Mouse (Mus musculus) E14TG2a.4 (cell line): ENCODE results near the gene Ppm1h.

Experiments used
- H3K27me3 ChIP-seq: 2 replicates; pipeline ENCODE4 v1.6.1; 2014; ENCODE audit warnings: low read length, control low read depth; ENCODE audit not compliant: insufficient read depth
- H3K36me3 ChIP-seq: 2 replicates; pipeline ENCODE4 v1.6.1; 2014; ENCODE audit warnings: low read length, control low read depth; ENCODE audit not compliant: insufficient read depth
- H3K4me1 ChIP-seq: replicated peaks from 2 replicates; pipeline ENCODE4 v1.6.1; 2014; ENCODE audit warnings: low read depth, low read length, control low read depth
- H3K4me3 ChIP-seq: replicated peaks from 2 replicates; pipeline ENCODE4 v1.5.1; 2014; ENCODE audit warnings: mild to moderate bottlenecking, low read length
- H3K9me3 ChIP-seq: 2 replicates; pipeline ENCODE4 v1.6.1; 2014; ENCODE audit warnings: low read length, control low read depth
- CTCF ChIP-seq: conservative IDR thresholded peaks from 2 replicates; pipeline ENCODE4 v1.5.1; 2014; ENCODE audit warnings: low read length
- NANOG ChIP-seq: IDR thresholded peaks from 2 replicates; pipeline ENCODE4 v1.6.1; 2014; ENCODE audit warnings: borderline replicate concordance, low read length, mixed read lengths
- POU5F1 ChIP-seq: IDR thresholded peaks from 2 replicates; pipeline ENCODE4 v1.6.1; 2014; ENCODE audit warnings: low read length, borderline replicate concordance

The Ppm1h gene

DNA sequence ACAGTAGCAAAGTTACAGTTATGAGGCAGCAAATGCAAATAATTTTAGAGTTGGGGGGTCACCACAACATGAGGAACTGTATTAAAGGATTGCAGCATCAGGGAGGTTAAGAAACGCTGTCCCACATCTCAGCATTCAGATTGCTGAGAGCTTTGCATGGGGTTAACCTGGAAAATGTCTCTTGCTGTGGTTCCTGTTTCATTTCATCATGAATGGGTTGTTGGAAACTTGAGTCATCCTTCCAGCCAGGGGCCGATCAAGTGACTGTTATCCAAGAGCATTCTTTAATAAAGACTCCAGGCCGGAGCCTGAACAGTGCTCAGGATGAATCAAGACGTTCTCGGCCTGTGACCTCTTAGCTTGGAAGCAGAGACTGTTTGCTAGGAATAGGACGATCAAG is 12.1 kb downstream of the Ppm1h start:
- H3K9me3 ChIP-seq: no peaks in the 10 kb centered on the region
- H3K36me3 ChIP-seq: no peaks in the 10 kb centered on the region
- H3K4me1 ChIP-seq: peaks cover 4% of the 10 kb centered on the region; the same call in 1 of the 2 replicates
- TF ChIP-seq NANOG (no peak), POU5F1 (no peak), CTCF (no peak)
- peaks cover 5% of the 10 kb centered on the region; the same call in 1 of the 2 replicates for H3K27me3 ChIP-seq
- no peak overlapping the region for H3K4me3 ChIP-seq

DNA sequence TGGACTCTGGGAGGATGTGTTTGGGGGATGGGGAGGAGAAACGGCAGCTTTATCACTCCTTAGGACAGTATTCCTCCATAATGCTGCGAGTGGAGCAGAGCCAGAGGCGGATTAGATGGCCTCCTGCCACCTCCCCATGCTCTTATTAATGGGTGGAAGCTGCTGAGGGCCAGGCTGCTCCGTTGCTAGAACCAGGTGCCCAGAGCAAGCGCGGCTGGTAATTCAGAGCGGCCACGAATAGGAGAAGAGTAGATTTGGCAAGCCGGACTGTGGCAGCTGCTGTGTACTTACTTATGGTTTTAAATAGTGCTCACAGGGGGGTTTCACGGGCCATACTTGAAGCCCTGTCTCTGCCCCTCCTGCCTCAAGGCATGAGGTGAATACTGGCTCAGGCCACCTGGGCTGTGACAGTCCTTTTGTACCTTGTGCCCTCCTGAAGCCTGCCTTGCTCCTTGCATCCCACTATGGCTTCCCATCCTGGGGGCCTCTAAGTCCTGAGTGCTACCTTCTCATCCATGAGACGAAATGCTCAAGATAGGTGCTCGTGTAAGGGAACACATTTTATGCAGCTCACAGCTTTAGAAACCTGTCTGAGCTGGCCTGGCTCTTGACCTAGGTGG is 14.7 kb downstream of the Ppm1h start:
- TF ChIP-seq CTCF (no peak), NANOG (no peak), POU5F1 (no peak)

DNA sequence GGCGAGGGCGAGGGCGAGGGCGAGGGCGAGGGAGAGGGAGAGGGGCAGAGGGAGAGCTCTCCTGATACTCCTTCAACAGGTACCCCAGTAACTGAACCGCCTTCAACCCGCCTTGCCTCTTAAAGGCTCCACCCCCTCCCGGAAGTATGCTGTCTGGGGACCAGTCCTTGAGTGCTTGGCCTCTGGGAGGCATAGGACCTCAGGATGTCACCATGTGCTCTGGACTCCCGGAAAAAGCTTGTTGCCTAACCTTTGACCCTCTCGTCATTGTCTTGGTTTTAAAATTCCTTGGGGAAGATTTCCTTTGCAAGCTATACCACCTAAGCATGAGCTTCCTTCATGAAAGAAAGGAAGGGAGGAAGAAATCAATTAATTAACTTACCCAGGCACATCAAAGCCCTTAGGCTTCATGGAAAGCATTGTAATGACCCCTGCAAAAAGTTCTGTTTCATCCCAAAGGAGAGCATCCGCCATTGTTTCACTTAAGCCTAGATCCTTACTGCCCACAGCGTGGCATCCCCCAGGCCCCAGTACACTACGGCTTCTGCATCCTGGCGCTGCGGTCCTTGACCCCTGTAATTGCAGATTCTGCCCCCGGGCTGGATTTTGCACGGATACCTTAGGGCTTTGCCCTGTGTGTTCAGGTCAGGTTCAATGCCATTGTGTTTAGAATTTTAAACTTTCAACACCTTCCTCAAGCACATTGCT is 15.5 kb downstream of the Ppm1h start:
- 0 out of 2 replicates have a peak, but pooled peaks cover 4% of the 10 kb centered on the region for H3K9me3 ChIP-seq
- peaks cover 5% of the 10 kb centered on the region; the same call in 1 of the 2 replicates for H3K27me3 ChIP-seq
- no peak overlapping the region for H3K4me3 ChIP-seq
- peaks cover 4% of the 10 kb centered on the region; the same call in 1 of the 2 replicates for H3K4me1 ChIP-seq
- H3K36me3 ChIP-seq: no peaks in the 10 kb centered on the region
- TF ChIP-seq CTCF: no peak
- TF ChIP-seq NANOG: no peak
- TF ChIP-seq POU5F1: no peak

More for the DNA sequence above, 14.7 kb downstream of the Ppm1h start:
- Histone ChIP-seq H3K4me3 (no peak overlapping the region), H3K36me3 (no peaks in the 10 kb centered on the region), H3K9me3 (0 out of 2 replicates have a peak, but pooled peaks cover 4% of the 10 kb centered on the region), H3K27me3 (peaks cover 5% of the 10 kb centered on the region; the same call in 1 of the 2 replicates), H3K4me1 (peaks cover 4% of the 10 kb centered on the region; the same call in 1 of the 2 replicates)

DNA sequence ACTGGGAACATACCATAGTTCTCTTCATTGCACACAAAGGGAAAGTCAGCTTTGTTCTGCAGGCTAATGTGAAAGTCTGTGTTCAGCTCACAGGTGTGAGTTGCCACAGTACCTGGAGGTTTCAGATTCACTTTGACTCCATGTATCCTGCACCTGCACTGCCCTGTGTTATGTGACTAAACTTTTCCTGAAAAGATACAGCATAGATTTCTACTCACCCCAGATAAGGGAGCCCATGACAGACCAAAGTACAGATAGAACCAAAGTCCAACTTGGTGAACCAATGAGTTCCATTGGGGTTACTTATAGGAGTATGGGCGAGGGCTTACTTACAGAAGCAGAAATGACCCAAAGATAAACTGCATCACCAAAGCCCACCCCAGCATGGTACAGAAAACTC is 17.8 kb downstream of the Ppm1h start:
- H3K4me3 ChIP-seq: no peak overlapping the region
- peaks cover 5% of the 10 kb centered on the region; the same call in 1 of the 2 replicates for H3K27me3 ChIP-seq
- no peaks in the 10 kb centered on the region for H3K36me3 ChIP-seq
- H3K4me1 ChIP-seq: peaks cover 4% of the 10 kb centered on the region; the same call in 1 of the 2 replicates
- 0 out of 2 replicates have a peak, but pooled peaks cover 4% of the 10 kb centered on the region for H3K9me3 ChIP-seq
- no peak for TF ChIP-seq NANOG
- no peak for TF ChIP-seq POU5F1
- no peak for TF ChIP-seq CTCF

DNA sequence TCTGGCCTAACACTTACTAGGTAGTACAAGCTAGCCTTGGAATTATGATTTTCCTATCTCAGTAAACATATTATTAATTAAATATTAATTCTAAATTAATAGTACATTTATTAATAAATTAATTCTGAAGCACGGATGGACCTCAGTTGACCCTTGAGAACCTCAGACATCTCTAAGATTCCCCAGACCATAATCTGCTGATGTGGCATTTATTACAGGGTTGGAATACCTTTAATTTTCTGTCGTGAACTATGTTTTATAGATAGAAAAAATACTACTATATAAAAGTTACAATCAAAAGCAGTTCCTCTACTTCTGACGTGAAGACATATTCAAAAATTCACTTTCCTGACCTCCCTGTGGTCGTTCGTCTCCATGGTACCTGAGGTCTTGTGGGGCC is 19.8 kb downstream of the Ppm1h start:
- Histone ChIP-seq H3K4me1 (peaks cover 3% of the 10 kb centered on the region; the same call in 1 of the 2 replicates), H3K27me3 (no peaks in the 10 kb centered on the region), H3K36me3 (no peaks in the 10 kb centered on the region), H3K9me3 (0 out of 2 replicates have a peak, but pooled peaks cover 4% of the 10 kb centered on the region), H3K4me3 (no peak overlapping the region)
- TF ChIP-seq POU5F1 (no peak), NANOG (no peak), CTCF (no peak)

DNA sequence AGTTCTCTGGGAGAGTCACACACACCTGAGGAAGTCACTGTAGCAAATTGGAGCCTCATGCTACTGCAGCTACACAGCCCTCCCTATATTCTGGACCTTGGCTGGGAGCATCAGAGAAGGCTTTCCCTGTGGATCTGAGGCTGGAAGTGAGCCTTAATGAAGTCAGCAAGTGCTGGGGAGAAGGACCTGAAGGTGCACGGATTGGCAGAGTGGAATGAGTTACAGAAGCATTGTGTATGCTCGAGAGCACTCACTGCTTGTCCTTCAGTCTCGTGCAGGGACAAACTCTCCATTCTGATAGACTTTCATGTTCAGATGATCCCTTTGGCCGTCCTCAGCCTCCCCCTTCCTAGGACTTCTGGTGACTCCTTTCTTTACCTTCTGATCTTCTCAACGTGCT is 26.3 kb downstream of the Ppm1h start:
- Histone ChIP-seq H3K4me1 (peaks cover 4% of the 10 kb centered on the region; the same call in 1 of the 2 replicates), H3K36me3 (no peaks in the 10 kb centered on the region), H3K9me3 (no peaks in the 10 kb centered on the region), H3K27me3 (no peaks in the 10 kb centered on the region), H3K4me3 (no peak overlapping the region)
- TF ChIP-seq POU5F1: no peak
- no peak for TF ChIP-seq NANOG
- TF ChIP-seq CTCF: no peak

DNA sequence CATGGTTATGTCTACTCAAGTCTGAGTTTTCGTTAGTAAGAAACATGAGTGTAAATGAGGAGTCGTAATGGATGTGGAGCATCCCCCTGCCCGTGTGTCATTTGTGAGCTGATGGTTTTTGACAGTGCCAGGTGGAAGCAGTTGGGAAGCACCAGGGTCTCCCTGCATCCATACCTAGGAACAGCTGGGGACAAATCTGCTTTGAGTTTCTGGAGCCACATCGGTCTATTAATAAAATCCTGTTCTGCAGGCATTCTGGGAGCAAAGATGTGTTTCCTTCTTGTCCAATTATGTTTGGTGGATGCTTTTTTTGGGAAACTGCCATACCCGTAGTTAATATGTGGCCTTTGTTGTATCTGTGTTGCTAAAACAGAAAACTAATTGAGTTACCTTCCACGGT is 26.9 kb downstream of the Ppm1h start:
- H3K36me3 ChIP-seq: no peaks in the 10 kb centered on the region
- H3K4me1 ChIP-seq: peaks cover 10% of the 10 kb centered on the region
- H3K9me3 ChIP-seq: no peaks in the 10 kb centered on the region
- H3K4me3 ChIP-seq: no peak overlapping the region
- no peaks in the 10 kb centered on the region for H3K27me3 ChIP-seq
- TF ChIP-seq POU5F1 (no peak), NANOG (no peak), CTCF (no peak)

DNA sequence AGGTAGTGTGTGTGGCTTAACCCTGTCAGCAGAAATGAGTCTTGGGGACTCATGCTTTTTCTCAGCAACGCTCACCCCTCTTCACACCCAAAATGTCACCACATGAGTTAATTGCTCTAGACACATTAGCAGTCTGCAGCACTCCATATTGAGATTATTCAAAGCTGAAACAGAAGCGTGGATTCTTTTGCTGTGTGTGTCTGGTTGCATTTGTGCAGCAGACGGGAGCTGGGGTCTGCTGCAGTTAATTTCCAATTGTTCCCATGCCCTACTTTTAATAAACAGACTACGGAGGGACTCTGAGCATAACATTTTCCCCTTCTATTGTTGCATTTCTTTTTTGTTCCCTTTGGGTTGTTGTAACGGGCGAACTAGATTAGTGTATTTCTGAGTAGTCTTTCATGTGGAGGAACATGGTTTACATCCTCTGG is 32.8 kb downstream of the Ppm1h start:
- no peaks in the 10 kb centered on the region for H3K9me3 ChIP-seq
- no peaks in the 10 kb centered on the region for H3K36me3 ChIP-seq
- TF ChIP-seq NANOG (no peak), POU5F1 (no peak), CTCF (no peak)
- no peak overlapping the region for H3K4me3 ChIP-seq
- peaks cover 12% of the 10 kb centered on the region for H3K4me1 ChIP-seq
- H3K27me3 ChIP-seq: no peaks in the 10 kb centered on the region

DNA sequence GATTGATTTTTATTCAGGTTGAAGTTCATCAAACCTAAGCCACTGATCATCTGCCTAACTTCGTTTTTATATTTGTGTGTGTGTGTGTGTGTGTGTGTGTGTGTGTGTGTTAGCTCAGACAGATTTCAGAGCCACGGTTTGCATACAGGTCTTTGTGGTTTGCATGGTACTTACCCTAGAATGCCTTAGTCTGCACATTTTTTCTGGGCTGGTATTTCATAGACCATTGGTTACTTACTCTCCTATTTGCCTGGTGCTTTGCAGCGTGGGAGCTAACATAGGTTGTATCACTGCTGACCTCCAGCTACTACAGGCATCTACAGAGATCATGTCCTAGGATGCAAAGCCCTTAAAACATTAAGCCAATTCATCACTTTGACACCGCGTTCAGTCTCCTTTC is 33.7 kb downstream of the Ppm1h start:
- H3K4me3 ChIP-seq: no peak overlapping the region
- H3K4me1 ChIP-seq: peaks cover 12% of the 10 kb centered on the region
- TF ChIP-seq NANOG (no peak), CTCF (no peak), POU5F1 (no peak)
- H3K9me3 ChIP-seq: no peaks in the 10 kb centered on the region
- H3K36me3 ChIP-seq: no peaks in the 10 kb centered on the region
- no peaks in the 10 kb centered on the region for H3K27me3 ChIP-seq
